Mouse (Mus musculus): ENCODE results near the gene Hyal2. TPM values are rescaled to one million over a fixed set of nuclear protein-coding genes. Genes with fewer than 3 reads are reported as not detected.
A peak's percentile ranks its signal among the peaks of the same experiment; 100 is the strongest.

Hyal2 gene
- polyA plus RNA-seq, 1 experiment from 2014 or later: 48.9 TPM

- no peak overlapping the region for H3K4me3 ChIP-seq (ENCODE audit: low read depth, low read length)
- no peak overlapping the region for H3K9ac ChIP-seq (ENCODE audit: low read depth, low read length)
- H3K27ac ChIP-seq (ENCODE audit: low read length): no peak overlapping the region
- 89% methylated on average over 17 of the region's 17 CpGs for WGBS (ENCODE audit: insufficient replicate concordance)
- H3K36me3 ChIP-seq (ENCODE audit: control insufficient read depth, insufficient read depth): peaks cover 7% of the 10 kb centered on the region
- no peak overlapping the region for H3K4me2 ChIP-seq (ENCODE audit: low read depth, low read length)
- no peak for ATAC-seq (ENCODE audit: low read depth)
- H3K27me3 ChIP-seq (ENCODE audit: control insufficient read depth, insufficient read depth, low read depth, low read length): 0 out of 2 replicates have a peak, but pooled peaks cover under 1% of the 10 kb centered on the region
- no peaks in the 10 kb centered on the region for H3K9me3 ChIP-seq (replicated peaks; ENCODE audit: control insufficient read depth, low read length)
- peaks cover 32% of the 10 kb centered on the region for H3K4me1 ChIP-seq (ENCODE audit: control insufficient read depth, low read depth, low read length)
Observed at GRCm38 (mm10) chr9:107544196-107544700, 23.5 kb upstream of the Hyal2 start.

GRCm38 (mm10) chr9:107544729-107545128 lies 23.0 kb upstream of the Hyal2 start:
- no peak for ATAC-seq (ENCODE audit: low read depth)
- no peak overlapping the region for H3K4me2 ChIP-seq (ENCODE audit: low read depth, low read length)
- H3K27me3 ChIP-seq (ENCODE audit: control insufficient read depth, insufficient read depth, low read depth, low read length): 0 out of 2 replicates have a peak, but pooled peaks cover 4% of the 10 kb centered on the region
- 86% methylated on average over 12 of the region's 12 CpGs for WGBS (ENCODE audit: insufficient replicate concordance)
- H3K4me1 ChIP-seq (ENCODE audit: control insufficient read depth, low read depth, low read length): peaks cover 32% of the 10 kb centered on the region
- H3K27ac ChIP-seq (ENCODE audit: low read length): no peak overlapping the region
- H3K9me3 ChIP-seq (replicated peaks; ENCODE audit: control insufficient read depth, low read length): no peaks in the 10 kb centered on the region
- H3K4me3 ChIP-seq (ENCODE audit: low read depth, low read length): no peak overlapping the region
- H3K9ac ChIP-seq (ENCODE audit: low read depth, low read length): no peak overlapping the region
- H3K36me3 ChIP-seq (ENCODE audit: control insufficient read depth, insufficient read depth): peaks cover 3% of the 10 kb centered on the region; the same call in 1 of the 2 replicates

- 81% methylated on average over 10 of the region's 10 CpGs for whole genome bisulfite sequencing (ENCODE audit: insufficient replicate concordance)
- no peaks in the 10 kb centered on the region; the same call in 1 of the 2 replicates for H3K36me3 ChIP-seq (ENCODE audit: control insufficient read depth, insufficient read depth)
- ATAC-seq (ENCODE audit: low read depth): no peak
- H3K4me1 ChIP-seq (ENCODE audit: control insufficient read depth, low read depth, low read length): peaks cover 32% of the 10 kb centered on the region
- no peak overlapping the region for H3K4me2 ChIP-seq (ENCODE audit: low read depth, low read length)
- H3K4me3 ChIP-seq (ENCODE audit: low read depth, low read length): no peak overlapping the region
- H3K27me3 ChIP-seq (ENCODE audit: control insufficient read depth, insufficient read depth, low read depth, low read length): 0 out of 2 replicates have a peak, but pooled peaks cover 7% of the 10 kb centered on the region
- no peak overlapping the region for H3K27ac ChIP-seq (ENCODE audit: low read length)
- H3K9ac ChIP-seq (ENCODE audit: low read depth, low read length): no peak overlapping the region
- no peaks in the 10 kb centered on the region for H3K9me3 ChIP-seq (replicated peaks; ENCODE audit: control insufficient read depth, low read length)
Observed at GRCm38 (mm10) chr9:107545199-107545598, 22.5 kb upstream of the Hyal2 start.

- no peak overlapping the region for H3K4me2 ChIP-seq (ENCODE audit: low read depth, low read length)
- 7% methylated on average over 3 of the region's 3 CpGs for WGBS (ENCODE audit: insufficient replicate concordance)
- no peaks in the 10 kb centered on the region for H3K9me3 ChIP-seq (replicated peaks; ENCODE audit: control insufficient read depth, low read length)
- peaks cover 10% of the 10 kb centered on the region; the same call in 1 of the 2 replicates for H3K27me3 ChIP-seq (ENCODE audit: control insufficient read depth, insufficient read depth, low read depth, low read length)
- no peak overlapping the region for H3K9ac ChIP-seq (ENCODE audit: low read depth, low read length)
- no peaks in the 10 kb centered on the region; the same call in 1 of the 2 replicates for H3K36me3 ChIP-seq (ENCODE audit: control insufficient read depth, insufficient read depth)
- H3K4me3 ChIP-seq (ENCODE audit: low read depth, low read length): no peak overlapping the region
- no peak overlapping the region for H3K27ac ChIP-seq (ENCODE audit: low read length)
- H3K4me1 ChIP-seq (ENCODE audit: control insufficient read depth, low read depth, low read length): peaks cover 32% of the 10 kb centered on the region
- ATAC-seq (ENCODE audit: low read depth): no peak
Observed at GRCm38 (mm10) chr9:107545602-107546001, 22.1 kb upstream of the Hyal2 start.

- Histone ChIP-seq H3K4me1 (ENCODE audit: control insufficient read depth, low read depth, low read length) (peaks cover 37% of the 10 kb centered on the region), H3K9me3 (replicated peaks; ENCODE audit: control insufficient read depth, low read length) (no peaks in the 10 kb centered on the region), H3K9ac (ENCODE audit: low read depth, low read length) (no peak within 1 kb of the TSS), H3K27ac (ENCODE audit: low read length) (no peak within 1 kb of the TSS), H3K4me3 (ENCODE audit: low read depth, low read length) (0 out of 2 replicates have a peak within 1 kb of the TSS, but pooled peaks have one; percentile 15), H3K36me3 (ENCODE audit: control insufficient read depth, insufficient read depth) (no peaks in the 10 kb centered on the region; the same call in 1 of the 2 replicates), H3K4me2 (ENCODE audit: low read depth, low read length) (peak within 1 kb of the TSS; percentile 49), H3K27me3 (ENCODE audit: control insufficient read depth, insufficient read depth, low read depth, low read length) (peaks cover 18% of the 10 kb centered on the region; the same call in 1 of the 2 replicates)
- peak; percentile 67 for ATAC-seq (ENCODE audit: low read depth)
- 2% methylated on average over 20 of the region's 20 CpGs for WGBS (ENCODE audit: insufficient replicate concordance)
Observed at GRCm38 (mm10) chr9:107547026-107547425, 20.7 kb upstream of the Hyal2 start, which contains the start of gene Zmynd10. TSS of gene Zmynd10 (plus strand) at chr9:107547298.

- no peaks in the 10 kb centered on the region; the same call in 1 of the 2 replicates for H3K36me3 ChIP-seq (ENCODE audit: control insufficient read depth, insufficient read depth)
- H3K27ac ChIP-seq (ENCODE audit: low read length): no peak overlapping the region
- no peak for ATAC-seq (ENCODE audit: low read depth)
- no peak overlapping the region for H3K4me3 ChIP-seq (ENCODE audit: low read depth, low read length)
- H3K27me3 ChIP-seq (ENCODE audit: control insufficient read depth, insufficient read depth, low read depth, low read length): peaks cover 20% of the 10 kb centered on the region; the same call in 1 of the 2 replicates
- H3K4me2 ChIP-seq (ENCODE audit: low read depth, low read length): no peak overlapping the region
- peaks cover 35% of the 10 kb centered on the region for H3K4me1 ChIP-seq (ENCODE audit: control insufficient read depth, low read depth, low read length)
- no peak overlapping the region for H3K9ac ChIP-seq (ENCODE audit: low read depth, low read length)
- WGBS (ENCODE audit: insufficient replicate concordance): 53% methylated on average over 5 of the region's 5 CpGs
- no peaks in the 10 kb centered on the region for H3K9me3 ChIP-seq (replicated peaks; ENCODE audit: control insufficient read depth, low read length)
Observed at GRCm38 (mm10) chr9:107547957-107548356, 19.8 kb upstream of the Hyal2 start.

- H3K9ac ChIP-seq (ENCODE audit: low read depth, low read length): no peak overlapping the region
- WGBS (ENCODE audit: insufficient replicate concordance): 78% methylated on average over 10 of the region's 10 CpGs
- ATAC-seq (ENCODE audit: low read depth): no peak
- no peak overlapping the region for H3K4me3 ChIP-seq (ENCODE audit: low read depth, low read length)
- no peak overlapping the region for H3K27ac ChIP-seq (ENCODE audit: low read length)
- no peaks in the 10 kb centered on the region for H3K9me3 ChIP-seq (replicated peaks; ENCODE audit: control insufficient read depth, low read length)
- H3K36me3 ChIP-seq (ENCODE audit: control insufficient read depth, insufficient read depth): no peaks in the 10 kb centered on the region; the same call in 1 of the 2 replicates
- no peak overlapping the region for H3K4me2 ChIP-seq (ENCODE audit: low read depth, low read length)
- peaks cover 20% of the 10 kb centered on the region; the same call in 1 of the 2 replicates for H3K27me3 ChIP-seq (ENCODE audit: control insufficient read depth, insufficient read depth, low read depth, low read length)
- H3K4me1 ChIP-seq (ENCODE audit: control insufficient read depth, low read depth, low read length): peaks cover 41% of the 10 kb centered on the region
Observed at GRCm38 (mm10) chr9:107548820-107549219, 18.9 kb upstream of the Hyal2 start.

- H3K27ac ChIP-seq (ENCODE audit: low read length): no peak overlapping the region
- H3K36me3 ChIP-seq (ENCODE audit: control insufficient read depth, insufficient read depth): no peaks in the 10 kb centered on the region; the same call in 1 of the 2 replicates
- H3K4me2 ChIP-seq (ENCODE audit: low read depth, low read length): no peak overlapping the region
- ATAC-seq (ENCODE audit: low read depth): no peak
- H3K4me1 ChIP-seq (ENCODE audit: control insufficient read depth, low read depth, low read length): peaks cover 44% of the 10 kb centered on the region
- no peak overlapping the region for H3K9ac ChIP-seq (ENCODE audit: low read depth, low read length)
- 73% methylated on average over 20 of the region's 20 CpGs for WGBS (ENCODE audit: insufficient replicate concordance)
- H3K4me3 ChIP-seq (ENCODE audit: low read depth, low read length): no peak overlapping the region
- peaks cover 20% of the 10 kb centered on the region; the same call in 1 of the 2 replicates for H3K27me3 ChIP-seq (ENCODE audit: control insufficient read depth, insufficient read depth, low read depth, low read length)
- no peaks in the 10 kb centered on the region for H3K9me3 ChIP-seq (replicated peaks; ENCODE audit: control insufficient read depth, low read length)
Observed at GRCm38 (mm10) chr9:107549297-107550074, 18.3 kb upstream of the Hyal2 start.

All from liver, embryonic 16.5 days (tissue).